Mouse (Mus musculus) spleen, postnatal 4 days (tissue): ENCODE measurements around the gene Iqce.
A peak's percentile ranks its signal among the peaks of the same experiment; 100 is the strongest.
"Not testable (repeated sequence)": the region's sequence is repeated elsewhere in the genome, so short reads cannot be mapped to it uniquely, and the experiment has no call there.

Experiments
- DNase-seq, 2 experiments: peaks; one replicate each; pipeline ENCODE4 v3.0.0; 2022; ENCODE audit warnings: low spot score in 2 of 2

Gene Iqce

DNA sequence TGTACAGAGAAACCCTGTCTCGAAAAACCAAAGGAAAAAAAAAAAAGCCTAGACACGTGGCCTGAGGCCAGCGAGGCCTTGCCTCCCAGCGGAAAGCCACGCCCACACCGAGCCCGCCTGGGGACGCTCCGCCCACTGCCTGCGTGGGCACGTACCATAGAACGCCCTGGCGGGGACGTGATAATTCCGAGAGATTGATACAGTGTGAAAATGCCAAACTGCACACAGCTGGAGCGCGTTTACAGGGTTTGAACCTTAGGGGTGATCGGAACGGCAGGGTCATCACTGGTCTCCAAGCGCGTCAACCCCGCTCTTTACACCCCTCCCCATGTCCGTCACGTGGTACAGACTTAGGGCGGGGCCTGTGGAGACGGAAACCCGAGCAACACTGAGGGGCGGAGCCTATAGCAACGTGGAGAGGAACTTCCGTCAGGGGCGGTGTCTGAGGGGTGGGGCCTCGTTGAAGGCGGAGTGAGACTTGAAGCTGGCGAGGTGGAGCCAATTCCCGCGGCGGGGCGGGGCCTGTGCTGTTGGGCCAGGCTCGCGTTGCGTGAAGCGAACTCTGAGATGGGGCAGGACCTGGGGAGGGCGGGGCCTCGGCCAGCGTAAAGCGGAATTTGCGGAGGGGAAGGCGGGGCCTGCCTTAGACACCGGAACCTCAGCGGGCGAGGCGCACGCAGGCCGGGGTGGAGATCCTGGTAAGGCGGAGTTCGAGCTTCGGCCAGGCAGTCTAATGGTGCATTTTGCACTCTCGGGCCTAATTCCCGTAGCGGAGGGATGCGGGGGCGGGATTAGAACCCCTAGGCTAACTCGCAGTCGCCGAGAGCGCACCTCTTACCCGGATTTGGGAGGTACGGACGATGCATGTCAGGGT lies 2.4 kb upstream of the Iqce start, which contains the start of gene Brat1:
TSS of gene Brat1 (plus strand) at position 634 of the 874 bp plus-strand sequence.
- peak; percentile 99 to 100 for DNase-seq

DNA sequence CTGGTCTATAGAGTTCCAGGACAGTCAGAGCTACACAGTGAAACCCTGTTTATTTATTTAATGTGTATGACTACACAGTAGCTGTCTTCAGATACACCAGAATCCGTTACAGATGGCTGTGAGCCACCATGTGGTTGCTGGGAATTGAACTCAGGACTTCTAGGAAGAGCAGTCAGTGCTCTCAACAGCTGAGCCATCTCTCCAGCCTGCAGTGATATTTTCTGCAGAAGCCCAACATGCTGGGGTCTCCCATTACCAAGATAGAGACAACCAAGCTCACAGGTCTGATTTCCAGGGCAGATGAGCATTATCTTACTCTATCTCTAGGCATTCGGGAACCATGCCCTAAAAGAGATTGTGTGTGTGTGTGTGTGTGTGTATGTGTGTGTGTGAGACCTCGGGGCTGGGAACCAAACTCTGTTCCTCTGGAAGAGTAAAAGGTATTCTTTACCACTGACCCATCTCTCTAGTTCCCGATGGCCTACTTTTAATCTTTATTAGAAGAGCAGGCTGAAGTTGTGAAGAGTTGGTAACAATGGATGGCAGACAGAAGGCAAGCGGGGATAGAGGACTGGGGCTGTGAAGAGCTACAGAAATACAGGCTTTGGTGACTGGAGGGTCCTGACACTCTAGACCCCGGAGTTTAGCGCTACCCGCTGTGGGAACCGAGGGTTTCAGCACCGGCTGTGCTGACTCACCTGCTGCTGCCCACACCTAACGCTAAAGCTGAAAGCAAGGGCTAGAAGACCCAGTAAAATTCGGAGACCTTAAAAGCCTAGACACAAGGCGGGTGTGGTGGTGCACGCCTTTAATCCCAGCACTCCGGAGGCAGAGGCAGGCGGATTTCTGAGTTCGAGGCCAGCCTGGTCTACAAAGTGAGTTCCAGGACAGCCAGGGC lies 1.6 kb upstream of the Iqce start:
- DNase-seq = peak in 1 of 2 experiments; percentile 71

DNA sequence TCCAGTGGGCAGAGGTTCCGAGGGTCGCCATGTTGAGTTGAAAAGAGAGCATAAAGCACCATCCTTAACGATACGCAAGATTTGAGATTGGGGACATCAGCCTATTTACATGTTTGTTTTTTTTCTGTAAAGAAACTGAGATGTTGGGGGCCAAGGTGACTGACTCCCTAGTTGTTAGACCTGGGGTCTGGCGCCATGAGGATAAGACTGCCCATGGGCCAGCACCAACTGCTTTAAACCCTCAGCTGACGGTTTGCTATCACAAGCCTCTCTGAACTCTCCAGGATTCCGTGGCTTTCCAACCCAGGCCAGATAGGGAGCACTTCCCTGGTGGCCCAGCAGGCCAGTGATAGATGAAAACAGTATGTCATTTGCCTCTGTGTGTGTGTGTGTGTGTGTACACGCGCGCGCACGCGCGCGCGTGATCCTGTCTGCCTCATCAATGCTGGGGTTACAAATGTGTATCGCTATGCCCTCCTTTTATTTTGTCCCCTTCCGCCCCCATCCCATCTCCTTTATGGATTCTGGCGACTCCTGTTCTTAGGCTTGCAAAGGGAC lies 519 bp upstream of the Iqce start:
- peak in 1 of 2 experiments; percentile 64 for DNase-seq

DNA sequence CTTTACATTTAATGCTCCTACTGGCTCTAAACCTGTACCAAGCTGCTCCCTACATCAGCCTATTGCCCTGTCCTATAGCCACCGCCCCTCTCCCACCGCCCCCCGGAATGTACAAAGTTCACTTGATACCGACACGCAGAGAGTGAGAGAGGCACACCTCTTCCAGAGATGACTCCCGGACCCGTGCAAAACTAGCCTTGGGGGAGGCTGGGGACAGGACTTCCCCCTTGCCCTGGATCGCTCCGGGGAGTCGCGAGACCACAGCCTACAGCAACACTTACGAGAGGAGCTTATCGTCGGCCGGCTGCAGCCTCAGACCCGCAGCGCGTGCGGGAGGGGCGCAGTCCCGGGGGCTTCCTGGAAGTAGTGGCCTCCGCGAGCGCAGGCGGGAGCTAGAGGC lies 517 bp downstream of the Iqce start:
- peak in 1 of 2 experiments; percentile 29 for DNase-seq

DNA sequence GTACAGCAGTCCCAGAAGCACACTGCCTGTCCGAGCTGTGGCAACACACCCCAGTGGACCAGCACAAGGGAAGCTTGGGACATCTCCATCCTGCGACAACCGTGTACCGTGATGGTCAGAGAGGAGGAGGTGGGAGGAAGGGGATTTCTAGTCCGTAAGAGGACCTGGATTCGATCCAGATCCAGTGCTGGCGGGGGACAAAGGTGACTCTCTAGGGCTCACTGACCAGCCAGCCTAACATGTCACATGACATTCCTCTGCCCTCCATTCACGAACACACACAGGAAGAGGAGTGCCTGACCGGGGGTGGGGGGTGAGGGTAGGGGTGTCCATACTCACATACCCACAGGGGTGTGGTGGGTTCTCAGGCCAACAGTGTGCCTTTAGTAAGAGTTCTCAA lies 2.4 kb downstream of the Iqce start:
- no peak for DNase-seq

DNA sequence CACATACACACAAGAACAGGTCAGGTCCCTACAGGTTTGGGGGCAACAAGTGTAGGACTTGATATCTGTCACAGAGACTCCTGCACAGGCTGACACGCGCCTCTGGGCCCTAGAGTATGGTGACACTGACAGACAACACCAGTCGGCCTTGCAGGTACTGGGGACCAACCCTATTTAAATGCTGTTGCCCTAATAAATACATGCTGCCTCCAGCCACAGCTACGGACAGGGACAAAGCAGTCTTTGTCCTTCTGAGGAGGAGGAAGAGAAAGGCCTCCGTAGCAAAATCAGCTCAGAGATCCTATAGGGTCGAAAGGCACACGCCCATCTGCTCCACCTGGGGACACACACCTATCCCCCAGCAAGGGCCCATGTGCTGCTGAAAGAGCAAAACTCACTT lies 6.2 kb downstream of the Iqce start:
- DNase-seq = no peak

DNA sequence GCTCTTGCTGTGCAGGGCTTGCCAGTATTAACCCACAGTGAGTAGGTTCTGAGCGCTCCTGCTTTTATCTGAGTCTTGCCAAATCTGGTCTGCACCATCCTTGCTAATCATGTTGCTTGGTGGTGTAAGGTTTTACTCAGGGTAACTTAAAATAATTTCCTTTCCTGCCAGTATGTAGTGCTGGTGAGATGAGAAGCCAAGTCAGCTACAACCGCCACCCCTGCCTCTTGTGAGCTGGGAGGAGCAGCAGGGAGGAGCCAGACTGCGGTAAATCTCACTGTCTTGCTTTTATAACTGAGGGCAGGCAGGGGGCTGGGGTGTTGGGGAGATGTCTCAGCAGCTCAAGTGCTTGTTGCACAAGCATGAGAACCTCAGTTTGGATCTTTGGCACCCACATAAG lies 13.7 kb downstream of the Iqce start:
- no peak for DNase-seq

DNA sequence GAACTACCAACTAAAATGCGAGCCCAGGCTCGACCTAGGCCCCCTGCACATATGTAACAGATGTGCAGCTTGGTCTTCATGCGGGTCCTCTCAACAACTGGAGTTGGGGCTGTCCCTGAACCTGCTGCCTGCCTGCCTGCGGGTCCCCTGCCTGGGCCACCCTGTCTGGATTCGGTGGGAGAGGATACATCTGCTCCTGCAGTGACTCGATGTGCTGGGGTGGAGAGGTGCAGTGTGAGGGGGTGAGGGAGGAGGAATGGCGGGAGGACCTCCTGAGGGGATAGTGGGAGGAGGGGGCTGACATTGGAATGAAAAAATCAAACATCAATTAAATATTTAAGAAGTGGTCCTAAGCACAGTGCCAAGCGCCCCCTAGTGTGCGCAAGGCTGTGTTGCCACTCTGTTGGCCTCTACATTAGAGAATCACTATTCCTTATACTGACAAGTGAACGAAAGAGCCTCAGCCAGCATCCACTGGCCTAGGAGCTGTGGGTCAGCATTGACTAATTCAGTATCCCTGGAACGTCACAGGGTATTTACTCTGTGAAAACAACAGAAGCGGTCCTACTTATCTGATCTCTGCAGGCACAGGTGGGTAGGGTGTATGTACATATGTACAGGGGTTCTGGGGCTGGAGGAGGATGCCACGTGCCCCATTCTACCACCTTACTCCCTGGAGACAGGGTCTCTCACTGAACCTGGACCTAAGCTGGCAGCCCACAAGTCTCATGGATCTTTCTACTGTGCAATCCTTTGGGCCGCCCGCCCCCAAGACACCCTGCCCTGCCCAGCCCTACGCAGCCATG lies 17.6 kb downstream of the Iqce start:
- peak in 1 of 2 experiments; percentile 76 for DNase-seq

DNA sequence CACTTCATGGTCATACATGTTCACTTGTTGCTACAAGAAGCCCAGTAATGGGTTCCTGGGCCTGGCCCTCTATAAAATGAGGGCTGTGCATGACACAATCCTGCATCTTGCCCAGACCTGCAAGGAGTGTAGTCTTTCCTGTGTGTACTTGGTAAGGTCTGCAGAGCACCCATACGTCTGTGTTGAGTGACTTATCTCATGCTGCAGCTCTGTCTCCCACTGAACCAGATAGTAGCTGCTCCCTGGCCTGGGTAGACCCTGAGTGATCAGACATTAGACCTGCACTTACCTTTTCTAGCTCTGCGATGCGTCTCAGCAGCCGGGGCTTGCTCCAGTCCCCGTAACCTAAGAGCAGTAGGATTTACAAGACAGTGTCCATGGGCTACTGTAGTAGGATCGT lies 20.1 kb downstream of the Iqce start:
- no peak for DNase-seq

DNA sequence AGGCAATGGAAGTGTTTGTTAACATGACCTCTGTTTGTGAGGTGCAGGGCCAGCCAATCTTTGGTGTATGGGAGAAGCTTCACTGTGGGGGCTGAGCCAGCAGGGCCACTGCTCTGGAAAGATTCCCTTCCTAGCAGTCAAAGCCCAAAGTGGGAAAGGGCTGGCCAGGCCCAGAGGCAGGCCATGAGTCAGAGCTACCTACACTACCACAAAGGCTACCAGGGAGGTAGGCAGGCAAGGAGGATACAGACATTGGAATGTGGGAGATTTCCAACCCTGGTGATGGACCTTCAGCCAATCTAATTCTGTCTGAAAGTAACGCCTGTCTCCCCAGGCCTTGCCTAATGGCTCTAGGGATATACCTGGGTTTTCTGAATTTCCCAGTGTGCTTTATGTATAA lies 21.2 kb downstream of the Iqce start:
- no peak for DNase-seq

DNA sequence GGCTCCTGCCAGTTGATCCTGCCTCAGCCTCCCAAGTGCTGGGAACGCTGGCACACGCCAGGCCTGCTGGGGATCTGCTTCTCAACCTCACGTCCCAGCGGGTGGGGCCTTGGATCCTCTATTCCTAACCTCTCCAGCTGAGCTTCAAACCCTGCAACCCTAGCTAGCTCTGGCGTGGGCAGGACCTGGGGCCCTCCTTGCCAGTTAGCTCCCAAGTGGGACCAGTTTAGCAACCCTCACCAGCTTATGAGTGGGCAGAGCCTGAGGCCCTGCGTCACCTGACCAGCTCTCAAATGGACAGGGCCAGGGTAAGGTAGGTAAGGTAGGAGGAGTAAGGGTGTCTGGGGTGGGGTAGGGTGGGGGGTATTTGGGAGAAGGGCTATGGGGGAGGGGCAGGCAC lies 22.1 kb downstream of the Iqce start:
- DNase-seq = no peak

DNA sequence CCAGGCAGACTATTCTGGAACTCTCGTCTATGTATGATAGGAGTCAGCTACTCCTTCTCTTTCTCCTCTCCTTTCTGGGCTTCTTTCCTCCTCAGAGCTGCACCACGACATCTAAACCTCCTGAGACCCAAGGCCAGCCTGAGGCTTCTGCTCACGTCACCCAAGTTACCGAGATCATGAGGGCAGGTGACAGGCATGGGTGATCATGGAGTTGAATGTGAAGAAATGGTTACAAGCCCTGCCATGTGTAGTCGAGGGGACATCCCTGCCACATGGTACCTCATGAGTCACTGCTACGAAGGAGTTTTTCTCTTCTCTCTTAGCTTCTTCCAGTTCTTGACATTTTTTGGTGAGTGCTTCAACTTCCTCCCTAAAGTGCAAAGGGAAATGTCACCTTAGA lies 25.0 kb downstream of the Iqce start:
- no peak for DNase-seq

DNA sequence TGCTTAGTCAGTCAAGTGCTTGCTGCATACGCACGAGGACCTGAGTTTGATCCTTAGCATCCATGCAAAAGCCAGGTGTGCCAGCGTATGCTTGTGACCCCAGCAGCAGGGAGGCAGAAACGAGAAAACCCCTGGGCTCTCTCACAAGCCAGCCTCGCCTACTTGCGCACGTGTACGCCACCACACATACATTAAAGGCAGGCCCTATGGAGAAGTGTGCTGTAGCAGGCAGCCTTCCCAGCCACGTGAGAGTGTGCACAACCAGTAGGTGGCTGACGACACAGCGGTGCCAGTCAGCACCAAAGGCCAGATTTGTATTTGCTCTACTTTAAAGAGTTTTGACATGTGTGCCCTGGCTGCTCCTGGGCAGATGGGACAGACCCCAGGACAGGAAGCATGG lies 26.5 kb downstream of the Iqce start:
- no peak for DNase-seq

DNA sequence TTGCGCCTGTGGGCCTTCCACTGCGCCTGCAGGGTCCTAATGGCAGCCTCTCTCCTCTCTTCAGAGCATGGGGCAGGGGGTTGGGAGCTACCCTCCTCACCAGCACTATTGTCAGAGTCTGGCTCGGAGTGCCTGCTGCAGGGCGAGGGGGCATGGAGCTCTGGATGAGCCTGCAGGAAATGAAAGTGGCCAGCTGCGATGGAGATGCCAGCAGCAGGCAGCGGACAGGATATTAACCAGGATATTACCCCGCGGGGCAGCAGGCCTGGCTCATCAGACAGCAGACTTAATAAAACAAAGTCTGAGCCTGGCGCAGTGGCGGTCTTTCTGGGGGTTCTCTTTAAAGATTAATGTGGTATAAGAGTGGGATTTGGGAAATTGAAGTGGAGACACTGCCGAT lies 27.1 kb downstream of the Iqce start:
- no peak for DNase-seq

DNA sequence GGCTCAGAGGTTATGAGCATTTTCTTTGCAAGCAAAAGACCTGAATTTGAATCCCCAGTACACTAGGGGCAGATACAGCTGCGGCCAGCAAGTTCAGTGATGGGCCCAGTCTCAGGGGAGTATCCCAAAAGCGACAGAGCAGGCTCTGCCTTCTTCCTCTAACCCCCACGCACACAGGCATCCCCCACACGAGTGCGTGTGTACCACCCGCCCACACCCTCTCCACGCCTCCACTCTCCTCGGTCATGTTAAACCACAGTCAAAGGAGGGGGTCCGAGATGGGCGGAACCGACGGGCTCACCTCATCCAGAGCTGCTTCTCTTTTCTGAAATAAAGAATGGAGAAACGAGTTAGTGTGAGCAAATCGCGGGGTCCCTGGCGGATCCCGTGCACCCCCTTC lies 28.1 kb downstream of the Iqce start:
- DNase-seq = no peak

DNA sequence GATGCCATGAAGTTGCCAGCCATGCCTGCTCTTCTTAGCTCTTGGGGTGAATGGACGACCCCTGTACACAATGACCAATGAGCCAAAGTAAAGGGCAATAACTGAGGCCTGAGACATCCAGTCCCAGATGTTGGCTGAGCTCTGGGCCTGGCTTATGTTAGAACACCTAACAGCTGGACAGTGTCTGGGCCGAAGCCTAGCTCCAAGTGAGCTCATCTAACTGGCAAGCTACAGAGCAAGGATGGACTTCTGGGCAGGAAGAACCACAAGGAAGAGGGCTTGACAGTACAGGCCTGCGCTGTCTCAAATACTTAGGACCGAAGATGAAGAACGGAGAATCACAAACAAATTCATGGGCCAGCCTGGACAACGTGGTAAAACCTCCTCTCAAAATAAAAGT lies 29.6 kb downstream of the Iqce start:
- DNase-seq = not testable (repeated sequence)

DNA sequence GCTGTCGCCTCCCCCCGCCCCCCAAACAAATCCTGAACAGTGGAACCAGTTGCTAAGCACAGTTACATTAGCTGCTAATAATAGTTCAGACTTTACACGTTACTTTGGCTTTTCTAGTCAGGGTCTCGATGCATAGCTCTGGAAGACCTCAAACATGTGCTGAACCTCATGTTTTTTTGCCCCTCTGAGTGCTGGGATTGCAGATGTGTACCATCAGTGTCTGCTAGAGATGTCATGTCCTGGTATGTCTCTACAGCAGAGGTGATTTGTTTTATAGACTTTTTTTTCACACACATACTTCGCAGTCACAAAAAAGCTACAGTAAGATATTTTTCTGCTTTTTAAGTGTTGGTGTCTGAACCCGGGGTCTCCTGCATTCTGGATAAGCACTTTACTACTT lies 30.1 kb downstream of the Iqce start:
- no peak for DNase-seq

DNA sequence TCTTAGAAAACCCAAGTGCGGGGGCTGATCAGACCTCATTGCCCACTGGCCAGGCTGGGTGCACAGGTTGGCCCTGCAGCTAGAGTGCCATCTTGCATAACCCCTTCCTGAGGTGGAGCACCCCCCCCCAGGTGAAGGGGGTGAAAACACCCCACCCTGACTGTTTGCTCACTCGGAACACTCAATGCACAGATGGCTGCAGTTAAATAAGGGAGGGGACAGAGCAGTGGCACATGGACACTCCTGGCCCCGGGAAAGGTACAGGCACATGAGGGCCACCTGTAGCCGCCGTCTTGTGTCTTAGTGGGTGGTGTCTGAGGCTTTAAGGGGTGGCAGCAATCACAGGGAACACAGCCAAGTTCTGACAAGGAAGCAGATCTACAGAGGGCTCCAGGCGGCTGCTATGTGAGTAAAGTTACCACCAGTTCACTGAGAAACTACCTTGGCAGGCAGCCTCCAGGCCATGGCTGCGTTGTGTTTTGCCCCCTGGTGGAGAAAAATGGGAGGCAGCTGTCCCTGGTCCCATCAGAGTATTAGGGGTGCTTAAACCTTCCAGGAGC lies 38.5 kb downstream of the Iqce start:
- peak; percentile 77 to 88 for DNase-seq

DNA sequence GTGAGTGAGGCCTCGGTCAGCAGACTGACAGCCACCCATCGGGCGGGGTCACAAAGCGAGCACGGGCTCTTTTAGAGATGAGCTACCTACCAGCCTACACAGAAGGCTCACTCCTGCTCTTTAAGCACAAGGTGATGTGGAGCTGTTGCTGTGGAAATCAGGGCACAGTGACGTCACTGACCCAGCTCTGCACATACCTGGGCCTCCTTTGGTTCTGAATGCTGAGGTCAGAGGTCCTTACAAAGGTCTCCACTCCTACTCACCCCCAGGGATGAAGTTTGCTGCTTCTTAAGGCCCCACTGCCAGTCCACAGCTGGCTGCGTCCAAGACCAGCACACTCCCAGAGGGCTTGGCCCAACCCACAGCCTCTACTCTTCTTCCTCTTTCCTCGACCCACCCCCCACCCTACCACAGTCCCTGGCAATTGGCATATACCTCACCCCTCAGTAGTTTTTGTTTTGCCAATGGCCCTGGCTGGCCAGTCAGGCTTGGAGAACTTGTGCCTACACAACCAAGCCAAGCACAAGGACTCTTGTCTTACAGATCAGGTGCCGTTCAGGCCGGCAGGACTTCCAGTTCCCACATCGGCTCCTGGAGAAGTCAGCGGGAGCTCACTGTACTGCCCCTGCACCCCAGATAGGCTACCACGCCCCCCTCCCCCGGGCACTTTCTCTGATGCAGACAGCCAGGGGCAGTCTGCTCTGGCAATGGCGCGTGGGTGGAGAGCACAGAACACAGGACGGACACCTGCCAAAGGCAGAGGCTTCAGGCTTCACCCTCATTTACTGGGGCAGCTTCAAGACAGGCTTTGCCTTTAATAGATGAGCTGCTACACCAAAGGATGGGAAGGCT lies 39.2 kb downstream of the Iqce start:
- DNase-seq = peak; percentile 39 to 71
